Mouse (Mus musculus) thymus, postnatal 0 days (tissue): Measurements from ENCODE around the gene Gm45713. TPM values are rescaled to one million over a fixed set of nuclear protein-coding genes. Genes with fewer than 3 reads are reported as not detected.
"Not testable (repeated sequence)": the region's sequence is repeated elsewhere in the genome, so short reads cannot be mapped to it uniquely, and the experiment has no call there.

Source experiments
- DNase-seq: peaks from one replicate; pipeline ENCODE4 v3.0.0-alpha.2; 2015; ENCODE audit warnings: low spot score
- polyA plus RNA-seq: library from polyadenylated mRNA; unstranded; fragments of >200 nt; fragmentation: Nextera tagmentation; extraction: Ambion mirVana; gene quantifications from 2 replicates; pipeline ENCODE4 v1.2.1, GENCODE M21; 2015

The Gm45713 gene
- polyA plus RNA-seq, 1 experiment from 2014 or later = 1.5 TPM

DNA sequence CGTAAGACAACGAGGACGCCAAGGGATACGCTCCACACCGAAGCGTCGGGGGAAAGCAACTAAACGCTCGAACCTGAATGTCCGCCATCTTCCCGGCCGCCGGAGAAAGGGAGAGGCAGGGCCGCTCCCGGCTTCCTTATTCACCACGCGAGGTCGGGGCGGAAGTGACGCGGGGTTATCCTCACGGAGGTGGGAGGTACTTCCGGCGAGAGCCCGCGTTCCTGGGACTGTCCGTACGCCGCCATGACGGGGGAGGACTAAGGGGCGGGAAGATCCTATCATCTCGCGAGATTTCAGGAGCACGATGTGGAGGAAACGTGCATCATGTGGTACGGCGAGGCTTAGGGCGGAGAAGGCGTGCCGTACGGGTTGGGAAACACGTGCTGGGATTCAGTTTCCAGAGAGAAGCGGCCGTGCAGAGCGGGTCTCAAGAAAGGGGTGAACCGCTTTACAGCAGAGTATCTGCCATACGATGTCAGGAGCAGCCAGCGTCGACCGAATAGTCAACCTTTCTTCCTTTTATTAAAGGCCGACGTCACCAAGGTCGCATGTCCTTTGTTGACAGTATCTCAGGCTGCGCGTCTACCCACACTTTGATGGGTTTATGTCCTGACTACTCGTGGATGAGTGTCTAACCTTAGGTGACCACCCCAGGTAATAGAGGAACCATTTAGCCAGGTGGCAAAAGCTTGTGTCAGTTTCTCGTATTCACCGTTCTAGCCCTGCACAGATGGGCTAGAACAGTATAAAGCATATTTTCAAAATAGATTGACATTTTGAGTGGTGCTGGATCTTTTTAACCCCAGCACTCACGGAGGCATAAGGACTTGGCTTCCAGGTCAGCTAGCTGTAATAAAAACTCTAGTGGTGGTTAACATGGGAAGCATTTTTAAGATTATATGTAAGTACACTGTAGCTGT lies 11.5 kb downstream of the Gm45713 start, which contains the start of gene Rps11:
TSS of gene Rps11 (minus strand) at position 216 of the 920 bp plus-strand sequence.
- DNase-seq = peak; percentile 100

DNA sequence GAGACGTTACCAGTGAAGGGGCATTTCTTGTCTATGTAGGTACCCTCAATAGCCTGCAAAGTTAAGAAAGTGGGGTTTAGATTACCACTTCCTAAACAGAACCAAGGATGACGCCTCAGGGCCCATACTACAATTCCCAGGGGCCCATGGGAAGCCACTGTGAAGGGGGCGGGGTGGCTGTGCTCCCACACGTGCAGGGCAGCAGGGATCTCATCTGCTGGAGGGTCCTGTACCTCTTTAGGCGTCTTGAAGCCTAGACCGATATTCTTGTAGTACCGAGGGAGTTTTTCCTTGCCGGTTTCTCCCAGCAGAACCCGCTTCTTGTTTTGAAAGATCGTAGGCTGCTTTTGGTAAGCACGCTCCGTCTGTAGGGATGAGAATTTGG lies 12.9 kb downstream of the Gm45713 start:
- no peak for DNase-seq

DNA sequence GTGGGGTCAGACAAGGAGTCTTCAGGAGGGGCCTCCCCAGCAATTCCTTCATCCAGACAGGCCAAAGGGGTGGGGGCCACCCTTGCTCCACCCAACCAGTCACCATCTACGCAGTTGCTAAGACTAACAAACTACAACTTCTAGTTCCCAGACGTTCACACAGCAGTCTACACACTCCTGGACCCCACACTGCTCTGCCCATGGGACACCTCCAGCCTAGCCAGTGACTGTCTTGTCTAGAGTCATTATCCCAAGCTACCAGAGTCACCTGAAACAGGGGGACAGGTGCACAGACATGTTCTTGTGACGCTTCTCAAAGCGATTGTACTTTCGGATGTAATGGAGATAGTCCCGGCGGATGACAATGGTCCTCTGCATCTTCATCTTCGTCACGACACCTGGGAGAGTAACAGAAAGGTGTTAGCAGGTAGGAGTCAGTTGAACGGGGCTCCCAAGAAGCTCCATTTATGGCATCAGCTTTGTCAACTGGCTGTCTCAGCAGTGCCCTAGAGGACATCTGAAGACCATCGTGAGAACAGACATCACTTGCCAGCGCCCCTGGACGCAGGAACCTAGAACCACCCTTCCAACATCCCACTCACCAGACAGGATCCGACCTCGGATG lies 13.4 kb downstream of the Gm45713 start:
- DNase-seq = no peak

DNA sequence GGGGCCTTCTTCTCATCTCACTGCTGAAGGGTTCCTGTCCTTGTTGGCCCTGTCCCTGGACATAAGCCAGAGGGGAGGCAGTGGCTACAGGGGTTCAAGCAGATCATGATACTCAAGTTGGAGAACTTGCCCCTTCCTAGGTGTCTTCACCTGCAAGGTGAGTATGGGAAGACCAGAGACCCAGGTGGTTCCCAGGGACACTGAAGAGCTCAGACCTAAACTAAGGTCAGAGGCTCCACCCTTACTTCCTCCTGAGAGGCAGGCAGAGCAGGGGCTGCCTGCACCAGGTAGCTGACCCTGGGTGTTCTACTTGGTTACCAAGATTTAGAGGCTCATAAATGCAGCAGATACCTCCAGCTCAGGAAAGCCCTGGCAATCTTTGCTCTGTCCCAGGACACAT lies 14.1 kb downstream of the Gm45713 start:
- no peak for DNase-seq

DNA sequence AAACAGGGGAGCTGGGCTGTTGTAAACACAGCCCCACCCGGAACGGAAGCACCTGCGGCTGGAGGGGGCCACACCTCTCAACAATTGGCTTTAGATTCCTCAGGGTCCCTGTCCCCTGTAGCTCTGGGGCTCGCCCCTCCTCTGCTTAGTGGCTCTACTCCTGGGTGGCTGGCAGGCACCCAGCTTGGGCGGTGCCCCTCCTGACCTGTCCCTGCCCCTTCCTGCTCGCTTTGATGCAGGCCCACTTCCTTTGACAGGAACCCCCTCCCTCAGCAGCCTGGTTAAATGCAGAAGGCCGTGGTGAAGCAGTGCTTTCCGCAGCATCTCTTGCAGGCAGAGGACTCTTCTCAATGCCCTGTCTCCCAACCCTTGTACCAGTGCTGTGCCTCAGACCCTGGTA lies 14.6 kb downstream of the Gm45713 start:
- DNase-seq = peak; percentile 87

DNA sequence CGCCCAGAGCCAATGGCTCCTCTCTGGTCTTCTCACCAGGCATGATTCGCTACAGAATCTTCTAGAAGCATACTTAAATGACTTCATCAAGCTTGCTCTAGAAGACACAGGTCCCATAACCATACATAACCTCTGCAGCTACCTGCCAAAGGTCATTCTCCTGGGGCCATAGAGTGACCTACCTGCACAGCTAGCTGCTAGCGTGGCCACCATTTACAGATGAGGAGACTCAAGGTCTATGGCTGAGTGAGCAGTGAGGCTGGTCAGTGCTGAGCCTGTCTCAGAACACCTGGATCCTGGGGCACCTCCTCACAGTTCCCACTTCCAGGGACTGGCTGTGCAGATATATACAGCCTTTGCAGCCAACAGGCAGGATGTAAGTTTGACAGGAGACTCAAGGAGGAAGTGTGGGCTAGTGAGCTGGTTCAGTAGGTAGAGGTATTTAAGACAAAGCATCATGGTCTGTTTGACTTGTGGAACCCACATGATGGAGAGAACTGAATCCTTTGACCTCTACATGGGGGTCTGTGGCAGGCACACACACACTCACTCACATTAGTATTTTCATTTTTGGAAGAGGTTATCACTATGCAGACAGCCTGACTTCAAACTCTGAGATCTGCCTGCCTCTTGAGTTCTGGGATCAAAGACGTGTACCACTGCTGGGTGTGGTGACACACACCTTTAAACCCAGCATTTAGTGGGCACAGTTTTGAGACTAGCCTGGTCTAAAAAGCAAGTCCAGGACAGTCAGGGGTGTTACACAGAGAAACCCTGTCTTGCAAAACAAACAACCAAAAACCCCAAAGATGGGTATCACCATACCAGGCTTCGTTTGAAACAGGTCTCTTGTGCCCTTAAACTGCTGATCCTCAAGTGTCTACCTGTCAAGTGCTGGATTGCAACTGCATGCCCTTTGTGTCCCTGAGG lies 16.0 kb downstream of the Gm45713 start:
- DNase-seq = no peak

DNA sequence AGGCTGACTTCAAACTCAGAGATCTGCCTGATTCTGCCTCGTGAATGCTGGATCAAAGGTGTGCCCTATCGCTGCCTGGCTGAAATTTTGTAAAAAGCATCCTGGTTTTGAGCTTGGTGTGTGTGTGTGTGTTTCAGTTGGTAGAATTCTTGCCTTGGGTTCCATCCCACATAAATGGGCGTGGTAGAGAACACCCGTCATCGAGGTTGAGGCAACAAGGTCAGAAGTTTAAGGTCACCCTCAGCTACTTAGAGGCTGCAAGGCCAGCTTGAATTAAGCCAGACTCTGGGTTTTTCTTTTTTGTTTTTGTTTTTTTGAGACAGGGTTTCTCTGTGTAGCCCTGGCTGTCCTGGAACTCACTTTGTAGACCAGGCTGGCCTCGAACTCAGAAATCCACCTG lies 17.7 kb downstream of the Gm45713 start:
- DNase-seq = no peak

DNA sequence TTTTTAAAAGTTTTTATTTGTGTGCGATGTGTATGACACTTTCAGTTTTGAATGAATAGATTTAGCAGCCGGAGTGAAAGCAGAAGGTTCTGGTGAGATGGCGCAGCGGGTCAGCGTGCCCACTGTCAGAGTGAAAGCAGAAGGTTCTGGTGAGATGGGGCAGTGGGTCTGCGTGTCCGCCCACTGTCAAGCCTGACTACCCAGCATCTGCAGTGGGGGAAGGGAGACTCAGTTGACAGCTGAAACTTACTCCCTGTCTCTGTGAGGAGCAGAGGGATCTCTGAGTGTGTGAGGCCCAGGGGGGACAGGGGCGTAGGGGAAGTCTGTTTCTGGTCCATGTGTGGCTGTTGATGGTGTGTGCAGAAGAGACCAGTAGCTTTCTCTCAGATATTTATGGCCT lies 18.5 kb downstream of the Gm45713 start:
- DNase-seq = no peak

DNA sequence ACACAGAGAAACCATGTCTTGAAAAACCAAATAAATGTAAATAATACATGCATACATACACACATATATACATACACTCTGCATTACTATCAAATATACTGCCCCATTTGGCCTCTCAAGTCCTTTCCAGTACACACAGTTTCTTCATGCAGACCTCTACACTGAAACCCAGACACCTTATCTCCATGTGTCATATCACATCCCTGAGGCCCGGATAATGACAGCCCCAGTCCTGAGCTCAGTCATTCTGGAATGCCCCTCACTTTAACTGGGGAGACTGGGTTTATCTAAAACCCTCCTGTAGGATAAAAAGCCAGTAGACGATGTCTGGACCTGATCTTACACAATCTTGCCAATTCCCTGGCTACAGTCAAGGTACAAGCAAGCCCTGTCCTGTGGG lies 22.6 kb downstream of the Gm45713 start:
- DNase-seq = no peak

DNA sequence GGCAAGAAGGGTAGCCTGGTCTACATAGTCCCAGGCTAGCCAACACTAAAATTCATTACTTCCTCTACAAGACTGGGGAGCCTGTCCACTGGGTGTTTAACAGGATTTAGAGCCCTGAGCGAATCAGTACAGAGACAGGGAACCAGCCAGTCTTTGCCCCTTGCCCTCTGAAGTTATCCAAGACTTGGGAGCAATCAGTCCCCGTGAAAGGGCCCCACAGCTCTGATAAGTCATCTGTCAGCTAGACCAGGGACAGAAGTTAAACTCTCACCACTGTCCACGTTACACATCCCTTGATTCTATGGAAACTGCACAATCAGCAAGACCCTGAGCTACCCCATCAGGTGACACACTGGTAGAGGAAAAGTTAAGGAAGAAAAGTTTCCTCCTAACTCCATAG lies 23.5 kb downstream of the Gm45713 start:
- no peak for DNase-seq

DNA sequence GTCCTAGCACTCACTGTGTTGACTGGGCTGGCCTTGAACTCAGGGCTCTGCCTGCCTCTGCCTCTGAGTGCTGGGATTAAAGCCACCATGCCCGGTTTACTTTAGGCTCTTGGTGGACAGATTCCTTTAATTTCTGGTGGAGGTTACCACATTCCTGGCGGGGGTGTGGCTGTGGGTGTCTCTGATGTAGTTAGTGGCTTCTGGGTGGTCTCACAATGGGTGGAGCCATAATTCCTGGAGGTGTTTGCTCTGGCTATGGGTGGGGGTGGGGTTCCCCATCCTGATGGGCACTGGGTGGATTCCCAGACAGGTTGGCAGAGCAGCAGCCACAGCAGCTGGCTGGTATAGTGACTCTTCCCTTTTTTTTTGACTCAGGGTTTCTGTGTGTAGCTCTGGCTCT lies 24.1 kb downstream of the Gm45713 start:
- DNase-seq = no peak

DNA sequence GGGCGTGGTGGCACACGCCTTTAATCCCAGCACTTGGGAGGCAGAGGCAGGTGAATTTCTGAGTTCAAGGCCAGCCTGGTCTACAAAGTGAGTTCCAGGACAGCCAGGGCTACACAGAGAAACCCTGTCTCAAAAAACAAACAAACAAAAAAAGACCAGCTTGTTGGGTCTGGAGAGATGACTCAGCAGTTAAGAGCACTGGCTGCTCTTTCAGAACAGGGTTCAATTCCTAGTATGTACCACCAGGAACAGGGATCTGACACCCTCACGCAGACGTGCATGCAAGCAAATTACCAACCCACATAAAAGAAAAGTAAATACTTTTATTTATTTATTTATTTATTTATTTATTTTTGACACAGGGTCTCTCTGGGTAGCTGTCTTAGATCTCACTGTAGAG lies 25.9 kb downstream of the Gm45713 start:
- not testable (repeated sequence) for DNase-seq

DNA sequence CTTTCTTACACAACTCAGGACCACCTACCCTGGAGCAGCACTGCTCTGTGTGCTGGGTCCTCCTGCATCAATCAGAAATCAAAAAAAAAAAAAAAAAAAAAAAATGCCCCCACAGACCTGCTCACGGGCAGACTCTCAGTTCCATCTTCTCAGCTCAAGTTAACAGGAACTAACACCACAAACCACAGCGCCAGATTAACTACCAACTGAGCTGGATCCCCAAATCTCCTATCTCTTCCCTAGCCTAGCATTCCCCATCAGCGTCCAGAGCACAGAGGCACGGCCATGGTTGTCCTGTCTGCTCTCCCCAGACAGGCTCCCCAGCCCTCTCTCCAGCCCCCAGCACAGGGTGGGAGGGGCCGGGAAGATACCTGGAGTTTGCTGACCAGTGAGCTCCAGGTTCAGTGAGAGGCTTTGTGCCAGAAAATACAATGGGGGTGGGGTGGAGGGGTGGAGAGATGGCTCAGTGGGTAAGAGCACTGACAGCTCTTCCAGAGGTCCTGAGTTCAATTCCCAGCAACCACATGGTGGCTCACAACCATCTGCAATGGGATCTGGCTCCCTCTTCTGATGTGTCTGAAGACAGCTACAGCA lies 28.9 kb downstream of the Gm45713 start:
- no peak for DNase-seq

DNA sequence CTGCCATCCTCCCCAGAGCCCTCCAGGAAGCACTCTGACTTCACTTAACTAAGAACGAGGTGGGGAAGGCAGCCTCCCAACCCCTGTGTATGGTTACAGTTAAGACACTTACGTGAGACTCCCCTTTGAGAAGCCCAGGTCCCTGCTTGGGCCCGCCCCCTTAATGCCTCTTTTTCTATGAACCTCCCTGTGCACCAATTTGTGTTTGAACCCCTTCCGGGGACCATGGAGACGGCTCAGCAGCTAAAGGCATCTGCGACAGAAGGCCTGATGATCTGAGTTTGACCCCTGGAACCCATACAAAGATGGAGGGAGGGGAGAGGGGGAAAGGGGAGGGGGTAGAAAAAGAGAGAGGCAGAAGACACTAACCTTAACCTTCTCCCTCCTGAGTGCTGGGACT lies 29.6 kb downstream of the Gm45713 start:
- DNase-seq = no peak

DNA sequence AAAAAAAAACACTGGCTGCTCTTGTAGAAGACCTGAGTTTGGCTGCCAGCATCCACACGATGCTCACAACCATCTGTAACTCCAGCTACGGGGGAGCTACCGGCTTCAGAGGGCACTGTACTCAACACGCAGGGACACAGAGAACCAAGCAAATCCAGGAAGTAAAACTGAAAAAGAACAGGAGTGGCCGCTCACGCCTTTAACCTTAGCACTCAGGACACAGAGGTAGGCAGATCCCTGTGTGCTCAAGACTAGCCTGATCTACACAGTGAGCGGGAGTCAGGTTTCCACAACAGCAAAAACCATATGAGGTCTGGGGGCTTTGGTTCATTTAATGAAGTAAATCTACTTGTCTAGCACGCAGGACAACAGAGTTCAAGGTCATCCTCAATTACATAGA lies 30.5 kb downstream of the Gm45713 start:
- no peak for DNase-seq

DNA sequence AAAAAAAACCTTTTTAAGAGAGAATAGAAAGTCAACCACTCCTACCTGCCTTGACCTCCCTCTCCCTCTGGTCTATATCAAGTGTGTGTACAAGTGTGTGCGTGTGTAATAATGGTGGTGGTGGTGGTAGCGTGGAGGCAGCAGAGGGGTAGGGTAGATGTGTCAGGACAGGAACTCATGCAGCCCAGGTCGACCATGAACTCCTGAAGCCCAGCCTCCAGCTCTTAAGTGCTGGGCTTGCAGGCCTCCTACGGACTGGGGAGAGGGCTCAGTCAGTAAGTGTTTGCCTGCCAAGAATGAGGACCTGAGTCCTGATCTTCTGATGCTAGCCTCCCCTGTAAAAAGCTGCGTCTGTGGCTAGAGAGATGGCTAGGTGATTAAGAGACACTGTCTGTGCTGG lies 31.1 kb downstream of the Gm45713 start:
- no peak for DNase-seq

DNA sequence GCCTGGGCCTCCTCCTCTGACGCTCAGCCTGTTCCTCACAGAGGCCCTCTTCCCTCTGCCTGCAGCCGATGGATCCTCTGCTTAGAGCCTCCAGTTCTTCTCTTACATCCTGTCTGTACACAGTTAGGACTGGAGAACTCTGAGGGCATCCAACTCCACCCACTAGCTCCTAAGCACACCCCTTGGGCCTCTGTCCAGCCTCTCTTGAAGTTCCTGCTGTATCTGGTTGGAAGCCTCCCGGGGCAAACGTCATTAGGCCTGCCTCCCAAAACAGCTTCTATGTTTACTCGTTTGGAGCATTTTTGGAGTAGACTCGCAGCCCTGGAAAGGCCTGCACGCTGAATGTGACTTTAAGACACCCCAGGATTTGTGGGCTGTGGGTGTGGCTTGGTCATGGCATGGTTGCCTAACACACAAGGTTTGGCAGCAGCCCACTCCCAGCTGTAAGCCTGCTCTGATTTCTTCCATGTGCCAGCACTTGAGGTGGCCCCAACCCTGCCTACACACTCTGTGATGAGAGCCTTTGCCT lies 32.3 kb downstream of the Gm45713 start, which contains the start of gene Fcgrt:
TSS of gene Fcgrt (minus strand) at position 200 of the 529 bp plus-strand sequence.
- DNase-seq = no peak

DNA sequence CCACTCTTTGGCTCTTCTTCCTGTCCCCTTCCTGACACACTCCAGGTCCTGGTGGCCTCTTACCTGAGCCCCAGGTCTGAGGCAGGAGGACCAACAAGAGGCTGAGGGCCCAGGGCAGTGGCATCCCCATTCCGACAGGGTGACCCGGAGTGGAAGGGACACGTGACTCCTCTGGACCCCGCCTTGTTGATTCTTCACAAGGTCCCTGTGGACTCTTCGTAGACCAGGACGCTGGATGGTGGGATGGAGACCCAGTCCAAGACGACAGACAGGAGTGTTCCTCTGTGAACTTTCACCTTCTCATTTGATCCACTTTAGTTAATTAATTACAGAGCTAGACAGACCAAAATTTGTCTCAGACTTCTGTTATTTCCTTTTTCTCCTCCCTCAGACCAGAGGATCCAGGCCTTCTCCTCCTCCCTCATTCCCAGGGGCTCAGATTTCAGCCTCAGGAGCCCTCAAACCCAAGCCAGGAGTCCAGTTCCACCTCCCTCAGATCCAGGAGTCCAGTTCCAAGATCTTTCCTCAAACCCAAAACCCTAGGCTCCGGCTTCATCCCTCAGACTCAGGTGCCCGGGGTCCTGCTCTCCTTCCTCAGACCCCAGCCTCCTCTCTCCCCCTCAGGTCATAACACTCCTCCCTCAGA lies 33.0 kb downstream of the Gm45713 start:
- no peak for DNase-seq

DNA sequence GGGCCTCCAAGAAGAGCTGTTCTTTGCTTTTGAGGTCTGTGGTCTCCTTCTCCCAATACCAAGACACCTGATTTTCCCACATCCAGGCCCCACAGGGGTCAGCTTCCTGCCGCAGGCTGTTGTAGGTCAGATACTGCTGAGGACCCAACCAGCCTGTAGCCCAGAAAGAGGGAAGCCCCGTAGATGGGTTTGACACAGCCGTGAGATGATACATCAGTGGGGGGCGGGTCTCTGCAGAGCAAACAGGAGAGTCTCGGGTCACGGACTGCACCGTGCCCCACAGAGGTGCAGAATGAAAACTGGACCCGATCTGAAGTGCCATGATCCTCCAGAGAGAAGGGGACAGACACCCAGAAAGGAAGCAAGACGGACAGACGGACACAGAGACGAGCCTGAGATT lies 33.6 kb downstream of the Gm45713 start:
- DNase-seq = no peak

DNA sequence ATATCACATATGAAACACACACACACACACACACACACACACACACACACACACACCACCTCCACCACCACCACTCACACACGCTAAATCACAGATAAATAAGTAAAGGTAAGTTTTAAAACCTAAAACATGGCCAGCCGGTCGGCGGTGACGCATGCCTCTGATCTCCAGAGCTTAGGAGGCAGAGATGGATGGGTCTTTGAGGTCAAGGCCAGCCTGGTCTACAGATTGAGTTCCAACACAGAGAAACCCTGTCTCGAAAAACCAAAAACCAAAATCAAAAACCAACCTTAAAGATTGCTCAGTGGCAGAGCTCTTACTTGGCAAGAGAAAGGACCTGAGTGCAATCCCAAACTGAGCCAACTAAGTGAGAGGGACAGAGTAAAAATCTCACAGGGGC lies 36.0 kb downstream of the Gm45713 start:
- DNase-seq = no peak
